Mouse (Mus musculus) CH12.LX (cell line): ENCODE results near the gene Eloa. TPM values are rescaled to one million over a fixed set of nuclear protein-coding genes. Genes with fewer than 3 reads are reported as not detected.

ENCODE experiments used
- DNase-seq: peaks from one replicate; pipeline ENCODE4 v3.0.0-alpha.2; 2013; ENCODE audit errors: extremely low read depth
- H3K27ac ChIP-seq: 2 replicates; pipeline ENCODE4 v1.5.1; 2012; ENCODE audit warnings: low read depth, mild to moderate bottlenecking, control low read depth, moderate library complexity; ENCODE audit not compliant: insufficient read depth
- H3K27me3 ChIP-seq: replicated peaks from 2 replicates; pipeline ENCODE3; 2012; ENCODE audit warnings: inconsistent platforms
- H3K36me3 ChIP-seq, 2 experiments: replicated peaks in 1 of 2; 2 replicates each; pipeline versions ENCODE3 to v1.6.1; 2012; ENCODE audit warnings: inconsistent platforms in 1 of 2, low read length in 1 of 2, mild to moderate bottlenecking in 1 of 2, mixed read lengths in 1 of 2, moderate library complexity in 1 of 2; ENCODE audit not compliant: control insufficient read depth in 1 of 2, insufficient read depth in 1 of 2
- H3K4me1 ChIP-seq, 2 experiments: 2 replicates each; pipeline ENCODE4 v1.6.1; 2012; ENCODE audit warnings: inconsistent platforms in 1 of 2, moderate library complexity in 1 of 2; ENCODE audit not compliant: insufficient read depth in 2 of 2, control insufficient read depth in 1 of 2
- H3K4me2 ChIP-seq: 2 replicates; pipeline ENCODE4 v1.6.1; 2012; ENCODE audit warnings: low read depth, mild to moderate bottlenecking, control low read depth; ENCODE audit not compliant: poor library complexity, insufficient read depth, severe bottlenecking
- H3K4me3 ChIP-seq, 3 experiments: fragments of 150-350 bp in 1 of 3; sonication (generic) in 1 of 3; replicated peaks in 1 of 3; 2 replicates each; pipeline versions ENCODE3 to v1.5.1; 2011 to 2012; ENCODE audit warnings: low read depth in 2 of 3, low read length in 2 of 3, mild to moderate bottlenecking in 2 of 3, moderate library complexity in 2 of 3, control low read depth in 1 of 3, improper control_type of control experiment in 1 of 3, inconsistent platforms in 1 of 3, mixed read lengths in 1 of 3; ENCODE audit not compliant: poor library complexity in 1 of 3
- H3K79me2 ChIP-seq: replicated peaks from 2 replicates; pipeline ENCODE4 v1.6.1; 2012; ENCODE audit warnings: mild to moderate bottlenecking, moderate library complexity; ENCODE audit not compliant: control insufficient read depth, poor library complexity, insufficient read depth, severe bottlenecking; ENCODE audit errors: extremely low read depth
- H3K9ac ChIP-seq: 2 replicates; pipeline ENCODE4 v1.6.1; 2012; ENCODE audit warnings: low read depth, mild to moderate bottlenecking, control low read depth, moderate library complexity; ENCODE audit not compliant: insufficient read depth
- H3K9me3 ChIP-seq: replicated peaks from 2 replicates; pipeline ENCODE3; 2012; ENCODE audit warnings: low read length, inconsistent platforms, mixed read lengths
- CHD1 ChIP-seq: IDR thresholded peaks from 2 replicates; pipeline ENCODE4 v1.6.1; 2012; ENCODE audit warnings: low read depth, low read length, improper control_type of control experiment, inconsistent platforms
- CHD2 ChIP-seq: IDR thresholded peaks from 2 replicates; pipeline ENCODE4 v1.6.1; 2011; ENCODE audit warnings: low read length, improper control_type of control experiment
- E2F4 ChIP-seq: IDR thresholded peaks from 2 replicates; pipeline ENCODE4 v1.6.1; 2011; ENCODE audit warnings: low read depth, low read length, improper control_type of control experiment; ENCODE audit not compliant: insufficient replicate concordance
- EP300 ChIP-seq: IDR thresholded peaks from 2 replicates; pipeline ENCODE4 v1.6.1; 2011; ENCODE audit warnings: low read length, improper control_type of control experiment
- ETS1 ChIP-seq: conservative IDR thresholded peaks from 2 replicates; pipeline ENCODE4 v1.6.1; 2012; ENCODE audit warnings: low read depth, mild to moderate bottlenecking, inconsistent platforms, low read length, improper control_type of control experiment, moderate library complexity
- GABPA ChIP-seq: IDR thresholded peaks from 2 replicates; pipeline ENCODE4 v1.6.1; 2012; ENCODE audit warnings: low read depth, low read length, improper control_type of control experiment, inconsistent platforms; ENCODE audit not compliant: insufficient replicate concordance
- IRF4 ChIP-seq: IDR thresholded peaks from 2 replicates; pipeline ENCODE4 v1.6.1; 2014; ENCODE audit warnings: low read depth, mild to moderate bottlenecking, inconsistent platforms, low read length, improper control_type of control experiment
- JUND ChIP-seq: conservative IDR thresholded peaks from 2 replicates; pipeline ENCODE4 v1.6.1; 2011; ENCODE audit warnings: low read depth, low read length, improper control_type of control experiment
- KAT2A ChIP-seq: IDR thresholded peaks from 2 replicates; pipeline ENCODE4 v1.6.1; 2012; ENCODE audit warnings: low read length, improper control_type of control experiment, inconsistent platforms; ENCODE audit not compliant: insufficient replicate concordance
- MAX ChIP-seq: IDR thresholded peaks from 2 replicates; pipeline ENCODE4 v1.6.1; 2011; ENCODE audit warnings: low read length, improper control_type of control experiment
- MAZ ChIP-seq: IDR thresholded peaks from 2 replicates; pipeline ENCODE4 v1.6.1; 2012; ENCODE audit warnings: low read depth, mild to moderate bottlenecking, inconsistent platforms, low read length, improper control_type of control experiment, moderate library complexity
- MEF2A ChIP-seq: IDR thresholded peaks from 2 replicates; pipeline ENCODE4 v1.6.1; 2014; ENCODE audit warnings: low read depth, mild to moderate bottlenecking, inconsistent platforms, low read length, improper control_type of control experiment, borderline replicate concordance
- MXI1 ChIP-seq: IDR thresholded peaks from 2 replicates; pipeline ENCODE4 v1.6.1; 2011; ENCODE audit warnings: mild to moderate bottlenecking, low read depth, low read length, improper control_type of control experiment
- NRF1 ChIP-seq: IDR thresholded peaks from 2 replicates; pipeline ENCODE4 v1.6.1; 2014; ENCODE audit warnings: low read depth, mild to moderate bottlenecking, inconsistent platforms, low read length, improper control_type of control experiment, moderate library complexity
- POLR2A ChIP-seq: IDR thresholded peaks from 2 replicates; pipeline ENCODE4 v1.6.1; 2011; ENCODE audit warnings: low read depth, mild to moderate bottlenecking, improper control_type of control experiment, low read length
- RAD21 ChIP-seq: IDR thresholded peaks from 2 replicates; pipeline ENCODE4 v1.6.1; 2011; ENCODE audit warnings: low read depth, mild to moderate bottlenecking, low read length, improper control_type of control experiment, moderate library complexity
- SIN3A ChIP-seq: IDR thresholded peaks from 2 replicates; pipeline ENCODE4 v1.6.1; 2012; ENCODE audit warnings: low read length, improper control_type of control experiment, inconsistent platforms
- TBP ChIP-seq: conservative IDR thresholded peaks from 2 replicates; pipeline ENCODE4 v1.6.1; 2011; ENCODE audit warnings: low read depth, low read length, improper control_type of control experiment
- TCF12 ChIP-seq: IDR thresholded peaks from 2 replicates; pipeline ENCODE4 v1.6.1; 2014; ENCODE audit warnings: low read depth, mild to moderate bottlenecking, inconsistent platforms, low read length, improper control_type of control experiment
- UBTF ChIP-seq: IDR thresholded peaks from 2 replicates; pipeline ENCODE4 v1.6.1; 2012; ENCODE audit warnings: low read depth, mild to moderate bottlenecking, inconsistent platforms, low read length, improper control_type of control experiment, moderate library complexity
- USF1 ChIP-seq: IDR thresholded peaks from 2 replicates; pipeline ENCODE4 v1.6.1; 2014; ENCODE audit warnings: low read depth, mild to moderate bottlenecking, inconsistent platforms, low read length, improper control_type of control experiment
- ZNF384 ChIP-seq: IDR thresholded peaks from 2 replicates; pipeline ENCODE4 v1.6.1; 2012; ENCODE audit warnings: low read depth, low read length, improper control_type of control experiment, inconsistent platforms
- dilution Hi-C: fragments of 300-500 bp; cut with MboI; formaldehyde crosslinking; loops from 2 replicates; pipeline ENCODE4 v1.14.3; 2020; ENCODE audit warnings: low sequenced_read_pairs; ENCODE audit not compliant: extremely low pct_unique_long_range_greater_than_20kb, extremely low pct_ligation_motif_present
- in situ Hi-C: fragments of 300-500 bp; cut with MboI; formaldehyde crosslinking; loops from 3 replicates; pipeline ENCODE4 v1.14.3; 2019; ENCODE audit warnings: low sequenced_read_pairs, low pct_ligation_motif_present, low pct_unique_long_range_greater_than_20kb, mixed read lengths
- polyA plus RNA-seq: library from polyadenylated mRNA; unstranded; fragments of >175 nt; gene quantifications from 2 replicates; pipeline ENCODE4 v1.2.1, GENCODE M21; 2012; ENCODE audit warnings: low read depth; ENCODE audit not compliant: insufficient read length
- total RNA-seq, 2 experiments: library from RNA; depleted of rRNA; stranded (reverse); fragments of 300-350 nt in 1 of 2; fragments of >200 nt in 1 of 2; gene quantifications; 2 replicates each; pipeline ENCODE4 v1.2.3; 2012 to 2014

Gene Eloa
- total and polyA plus RNA-seq, 3 experiments, result 45.8 to 66.2 (median 66.0) TPM

- peak; percentile 72 for TF ChIP-seq ZNF384
- TF ChIP-seq MXI1, result no peak
- no peak for DNase-seq
- no peak overlapping the region for H3K9ac ChIP-seq
- no peaks in the 10 kb centered on the region for H3K36me3 ChIP-seq
- in situ Hi-C loops (no loop called here), dilution Hi-C loops (no loop called here)
- peaks cover 6 to 38% of the 10 kb centered on the region in 2 experiments for H3K4me1 ChIP-seq
- H3K79me2 ChIP-seq, result no peaks in the 10 kb centered on the region
- H3K9me3 ChIP-seq, result peaks cover 9% of the 10 kb centered on the region
- no peak overlapping the region for H3K4me3 ChIP-seq
- H3K27ac ChIP-seq, result no peak overlapping the region
- H3K4me2 ChIP-seq, result no peak overlapping the region
- no peaks in the 10 kb centered on the region for H3K27me3 ChIP-seq
Measured at GRCm38 (mm10) chr4:136035078-136035477, 13.5 kb upstream of the Eloa start.

- TF ChIP-seq MEF2A, result no peak
- TF ChIP-seq TBP, result no peak
- TF ChIP-seq NRF1, result no peak
- no peak for TF ChIP-seq ETS1
- TF ChIP-seq EP300, result no peak
- no peak for TF ChIP-seq CHD1
- TF ChIP-seq UBTF, result no peak
- no peak for TF ChIP-seq IRF4
- TF ChIP-seq POLR2A, result no peak
- TF ChIP-seq RAD21, result no peak
- H3K79me2 ChIP-seq, result no peaks in the 10 kb centered on the region
- H3K9me3 ChIP-seq, result peaks cover 9% of the 10 kb centered on the region
- H3K4me3 ChIP-seq, result no peak overlapping the region
- dilution Hi-C loops (no loop called here), in situ Hi-C loops (loop anchor here (5.0 kb wide), 1 partner anchor 46 kb away; the partner anchor contains the start of gene Pithd1)
- H3K4me2 ChIP-seq, result no peak overlapping the region
- H3K27me3 ChIP-seq, result no peaks in the 10 kb centered on the region
- no peak overlapping the region for H3K27ac ChIP-seq
- no peak overlapping the region for H3K9ac ChIP-seq
- no peak for DNase-seq
- H3K36me3 ChIP-seq, result no peaks in the 10 kb centered on the region
- peaks cover 14 to 56% of the 10 kb centered on the region in 2 experiments for H3K4me1 ChIP-seq
Measured at GRCm38 (mm10) chr4:136033231-136033630, 11.7 kb upstream of the Eloa start.

- Histone ChIP-seq H3K27ac (peak overlapping the region; percentile 100), H3K27me3 (no peaks in the 10 kb centered on the region), H3K79me2 (no peaks in the 10 kb centered on the region), H3K36me3 (no peaks in the 10 kb centered on the region), H3K4me3 (peak overlapping the region in 2 of 3 experiments; percentile 5 to 40), H3K9ac (peak overlapping the region; percentile 47), H3K4me2 (peak overlapping the region; percentile 75), H3K4me1 (peaks cover 31 to 76% of the 10 kb centered on the region in 2 experiments), H3K9me3 (peaks cover 9% of the 10 kb centered on the region)
- dilution Hi-C loops (no loop called here), in situ Hi-C loops (loop anchor here (5.0 kb wide), 1 partner anchor 44 kb away; the partner anchor contains the start of gene Pithd1)
- DNase-seq, result peak; percentile 97
- TF ChIP-seq TCF12, result peak; percentile 99
- 0 out of 2 replicates have a peak, but pooled peaks have one; percentile 31 for TF ChIP-seq NRF1
- peak; percentile 80 for TF ChIP-seq MEF2A
- TF ChIP-seq CHD1, result no peak
- TF ChIP-seq MAZ, result peak; percentile 96
- no peak for TF ChIP-seq GABPA
- TF ChIP-seq USF1, result no peak
- 0 out of 2 replicates have a peak, but pooled peaks have one; percentile 13 for TF ChIP-seq KAT2A
- no peak for TF ChIP-seq E2F4
- TF ChIP-seq MAX, result peak; percentile 75
- peak; percentile 94 for TF ChIP-seq CHD2
- peak; percentile 50; the same call in 1 of the 2 replicates for TF ChIP-seq ZNF384
- TF ChIP-seq POLR2A, result peak; percentile 41; the same call in 1 of the 2 replicates
- TF ChIP-seq JUND, result peak; percentile 97
- peak; percentile 9 for TF ChIP-seq RAD21
- peak; percentile 70 for TF ChIP-seq SIN3A
Measured at GRCm38 (mm10) chr4:136030968-136031909, 9.7 kb upstream of the Eloa start.
